Mouse (Mus musculus) stomach, embryonic 16.5 days (tissue): ENCODE results near the gene Lars2. TPM values are rescaled to one million over a fixed set of nuclear protein-coding genes. Genes with fewer than 3 reads are reported as not detected.
"Not testable (repeated sequence)": the region's sequence is repeated elsewhere in the genome, so short reads cannot be mapped to it uniquely, and the experiment has no call there.

Experiments used
- ATAC-seq: fragments of 200-750 bp; cut with Nextera tagmentation; 2 replicates; pipeline ENCODE4 v1.8.0; 2017; ENCODE audit warnings: moderate number of reproducible peaks, moderate TSS enrichment; ENCODE audit not compliant: insufficient read depth, low FRiP score
- H3K27ac ChIP-seq: fragments of 300-500 bp; sonication (generic); 2 replicates; pipeline ENCODE4 v1.5.1; 2014; ENCODE audit warnings: low read length
- H3K27me3 ChIP-seq: fragments of 300-500 bp; sonication (generic); 2 replicates; pipeline ENCODE4 v1.6.1; 2014; ENCODE audit warnings: low read length, control low read depth, mixed read lengths; ENCODE audit not compliant: control insufficient read depth, insufficient read depth
- H3K36me3 ChIP-seq: fragments of 300-500 bp; sonication (generic); 2 replicates; pipeline ENCODE4 v1.6.1; 2014; ENCODE audit warnings: low read length; ENCODE audit not compliant: control insufficient read depth, insufficient read depth
- H3K4me1 ChIP-seq: fragments of 300-500 bp; sonication (generic); 2 replicates; pipeline ENCODE4 v1.6.1; 2014; ENCODE audit warnings: low read length, control low read depth, mixed read lengths; ENCODE audit not compliant: control insufficient read depth, insufficient read depth
- H3K4me2 ChIP-seq: fragments of 300-500 bp; sonication (generic); 2 replicates; pipeline ENCODE4 v1.6.1; 2014; ENCODE audit warnings: low read depth, low read length, mixed read lengths
- H3K4me3 ChIP-seq: fragments of 300-500 bp; sonication (generic); replicated peaks from 2 replicates; pipeline ENCODE4 v1.5.1; 2014; ENCODE audit warnings: mild to moderate bottlenecking, low read length
- H3K9ac ChIP-seq: fragments of 300-500 bp; sonication (generic); 2 replicates; pipeline ENCODE4 v1.6.1; 2014; ENCODE audit warnings: low read length
- H3K9me3 ChIP-seq: fragments of 300-500 bp; sonication (generic); replicated peaks from 2 replicates; pipeline ENCODE4 v1.6.1; 2016; ENCODE audit warnings: low read length, control low read depth; ENCODE audit not compliant: control insufficient read depth
- WGBS: fragments of 180-500 bp; shearing (Covaris S2); extraction: QIAGEN DNeasy Blood & Tissue Kit; methylation state at CpG from one replicate; pipeline ENCODE4 v1.1.7; 2014; 5-methylcytosine and 5-hydroxymethylcytosine counted together
- polyA plus RNA-seq: library from polyadenylated mRNA; unstranded; fragments of >200 nt; fragmentation: Nextera tagmentation; extraction: Ambion mirVana; gene quantifications from 2 replicates; pipeline ENCODE4 v1.2.1, GENCODE M21; 2015

Gene Lars2
- 790 and 882 TPM in 2 replicates for polyA plus RNA-seq

DNA sequence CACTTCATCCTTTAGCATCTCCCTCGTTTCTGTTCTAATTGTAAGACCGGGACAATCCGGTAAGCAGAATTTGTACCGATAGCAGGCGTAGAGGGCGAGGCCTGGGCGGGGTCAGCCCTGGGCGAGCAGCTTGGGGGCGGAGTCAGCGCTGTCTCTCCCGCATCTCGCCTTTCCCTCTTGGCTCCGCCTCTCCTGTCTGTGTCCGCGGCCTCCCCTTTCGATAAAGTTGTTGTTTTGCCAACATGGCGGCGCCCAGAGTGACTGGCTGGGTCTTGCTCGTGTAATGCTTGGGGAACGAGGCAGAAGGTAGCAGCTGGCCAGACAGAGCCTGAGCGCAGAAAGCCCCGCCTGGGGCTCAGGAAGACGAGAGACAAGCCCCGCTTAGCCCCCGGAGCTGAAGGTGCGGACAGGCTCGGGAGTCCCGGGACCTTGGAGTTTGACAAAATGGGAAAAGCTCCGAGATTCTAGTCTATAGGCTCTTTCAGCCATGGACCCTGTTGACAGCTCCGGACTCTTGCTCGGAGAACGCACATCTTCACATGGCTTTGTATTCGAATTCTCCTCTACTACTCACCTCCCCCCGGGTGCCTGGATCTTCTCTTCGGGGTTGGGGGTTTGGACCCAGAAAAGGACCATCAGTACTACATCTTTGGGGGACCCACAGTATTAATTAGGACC lies at the start of gene Lars2:
TSS of gene Lars2 (plus strand) at position 220 of the 678 bp plus-strand sequence.
- Histone ChIP-seq H3K9me3 (no peaks in the 10 kb centered on the region), H3K4me1 (peaks cover 6% of the 10 kb centered on the region), H3K36me3 (no peaks in the 10 kb centered on the region), H3K4me2 (peak within 1 kb of the TSS; percentile 80), H3K27me3 (no peaks in the 10 kb centered on the region), H3K9ac (peak within 1 kb of the TSS; percentile 85), H3K4me3 (peak within 1 kb of the TSS; percentile 69), H3K27ac (peak within 1 kb of the TSS; percentile 88)
- ATAC-seq, result peak; percentile 98
- WGBS, result under 1% methylated on average over 35 of the region's 35 CpGs

- Histone ChIP-seq H3K27me3 (no peaks in the 10 kb centered on the region), H3K27ac (no peak overlapping the region), H3K9ac (no peak overlapping the region), H3K9me3 (no peaks in the 10 kb centered on the region), H3K4me2 (no peak overlapping the region), H3K36me3 (no peaks in the 10 kb centered on the region), H3K4me1 (no peaks in the 10 kb centered on the region), H3K4me3 (no peak overlapping the region)
- ATAC-seq, result no peak
Observed at GRCm38 (mm10) chr9:123326106-123326505, 40.6 kb upstream of the Lars2 start.

GRCm38 (mm10) chr9:123328336-123328735 lies 38.4 kb upstream of the Lars2 start:
- Histone ChIP-seq H3K36me3 (no peaks in the 10 kb centered on the region), H3K9ac (no peak overlapping the region), H3K9me3 (no peaks in the 10 kb centered on the region), H3K4me3 (no peak overlapping the region), H3K4me1 (no peaks in the 10 kb centered on the region), H3K27me3 (no peaks in the 10 kb centered on the region), H3K27ac (no peak overlapping the region), H3K4me2 (no peak overlapping the region)
- WGBS, result 84% methylated on average over 3 of the region's 3 CpGs
- ATAC-seq, result no peak

GRCm38 (mm10) chr9:123329831-123330230 lies 36.9 kb upstream of the Lars2 start:
- Histone ChIP-seq H3K27ac (no peak overlapping the region), H3K27me3 (no peaks in the 10 kb centered on the region; the same call in 1 of the 2 replicates), H3K4me3 (no peak overlapping the region), H3K9ac (no peak overlapping the region), H3K36me3 (no peaks in the 10 kb centered on the region), H3K9me3 (no peaks in the 10 kb centered on the region), H3K4me2 (no peak overlapping the region), H3K4me1 (no peaks in the 10 kb centered on the region)
- 87% methylated on average over 7 of the region's 7 CpGs for WGBS
- ATAC-seq, result no peak

DNA sequence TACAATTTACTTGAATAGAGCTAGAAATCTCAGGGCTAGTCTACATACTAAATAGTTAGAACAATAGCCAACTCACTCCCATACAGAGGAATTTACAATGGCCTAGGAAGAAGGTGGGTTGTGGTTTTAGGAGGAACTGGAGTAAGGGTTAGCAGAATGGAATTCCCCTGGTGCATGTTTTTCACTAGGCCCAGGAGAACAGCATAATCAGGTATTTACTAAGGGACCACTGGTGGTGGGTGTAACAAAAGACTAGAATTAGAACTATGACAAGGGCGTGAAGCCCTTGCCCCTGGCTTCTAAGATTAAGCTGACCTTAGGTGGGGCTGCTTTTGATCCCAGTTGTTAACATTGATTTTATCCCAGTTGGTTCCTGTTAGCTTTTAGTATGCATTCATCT lies 36.5 kb upstream of the Lars2 start:
- H3K9me3 ChIP-seq, H3K27ac ChIP-seq, ATAC-seq, H3K4me2 ChIP-seq, H3K36me3 ChIP-seq, H3K9ac ChIP-seq, H3K4me3 ChIP-seq, H3K27me3 ChIP-seq, H3K4me1 ChIP-seq: not testable (repeated sequence)
- 86% methylated on average over 1 of the region's 1 CpGs for WGBS

GRCm38 (mm10) chr9:123333479-123333878 lies 33.2 kb upstream of the Lars2 start:
- ATAC-seq, result no peak
- H3K4me2 ChIP-seq, result no peak overlapping the region

GRCm38 (mm10) chr9:123335044-123335670 lies 31.6 kb upstream of the Lars2 start:
- H3K9ac ChIP-seq, result no peak overlapping the region

More at GRCm38 (mm10) chr9:123333479-123333878, 33.2 kb upstream of the Lars2 start:
- H3K4me1 ChIP-seq, result no peaks in the 10 kb centered on the region
- H3K27ac ChIP-seq, result no peak overlapping the region
- H3K9ac ChIP-seq, result no peak overlapping the region
- no peaks in the 10 kb centered on the region; the same call in 1 of the 2 replicates for H3K27me3 ChIP-seq
- no peak overlapping the region for H3K4me3 ChIP-seq
- H3K9me3 ChIP-seq, result no peaks in the 10 kb centered on the region
- WGBS, result 89% methylated on average over 2 of the region's 2 CpGs
- no peaks in the 10 kb centered on the region for H3K36me3 ChIP-seq

DNA sequence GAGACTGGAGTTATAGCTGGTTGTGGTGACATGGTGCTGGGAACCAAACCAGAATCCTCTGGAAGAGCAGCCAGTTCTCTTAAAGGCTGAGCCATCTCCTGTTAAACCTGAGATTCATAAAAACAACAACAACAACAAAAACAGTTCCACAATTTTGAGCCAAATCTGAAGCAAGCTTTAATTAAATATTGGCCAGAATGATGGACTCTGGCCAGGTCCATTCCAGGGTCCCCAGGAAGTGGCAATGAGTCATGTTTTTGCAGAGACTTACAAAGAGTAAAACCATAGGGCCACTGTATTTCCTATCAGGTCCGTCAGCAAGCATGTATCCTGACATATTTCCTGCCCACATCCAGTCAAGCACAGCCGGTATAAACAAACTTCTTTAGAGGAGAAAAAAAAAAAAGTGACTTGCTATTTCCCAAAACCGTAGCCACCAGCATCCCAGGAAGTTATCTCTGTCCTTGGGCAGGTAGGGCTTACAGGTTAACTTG lies 27.0 kb upstream of the Lars2 start:
- no peak overlapping the region for H3K4me2 ChIP-seq

More at GRCm38 (mm10) chr9:123335044-123335670, 31.6 kb upstream of the Lars2 start:
- Histone ChIP-seq H3K27ac (no peak overlapping the region), H3K27me3 (no peaks in the 10 kb centered on the region; the same call in 1 of the 2 replicates), H3K4me3 (no peak overlapping the region), H3K36me3 (no peaks in the 10 kb centered on the region), H3K9me3 (no peaks in the 10 kb centered on the region), H3K4me1 (no peaks in the 10 kb centered on the region), H3K4me2 (no peak overlapping the region)
- 48% methylated on average over 5 of the region's 5 CpGs for WGBS
- no peak for ATAC-seq

DNA sequence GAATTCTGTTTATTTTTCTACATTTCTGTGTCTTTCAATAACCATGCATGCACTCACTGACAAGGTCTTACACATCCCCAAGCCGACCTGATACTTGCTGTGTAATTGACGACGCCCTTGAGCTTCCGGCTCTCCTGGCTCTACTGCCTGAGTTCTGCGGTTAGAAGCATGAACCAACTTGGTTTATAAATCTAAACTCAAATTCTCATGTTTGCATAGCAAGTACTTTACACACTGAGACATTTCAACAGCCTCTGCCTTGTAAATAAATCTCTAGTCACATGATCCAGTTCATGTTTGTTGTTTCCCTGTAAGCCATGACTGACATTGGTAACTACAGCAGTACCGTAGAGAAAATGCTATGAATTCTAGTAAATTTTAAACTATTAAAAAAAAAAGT lies 25.5 kb upstream of the Lars2 start:
- Histone ChIP-seq H3K9me3 (no peaks in the 10 kb centered on the region), H3K4me1 (no peaks in the 10 kb centered on the region), H3K4me2 (no peak overlapping the region), H3K4me3 (no peak overlapping the region), H3K36me3 (no peaks in the 10 kb centered on the region), H3K9ac (no peak overlapping the region), H3K27ac (no peak overlapping the region), H3K27me3 (no peaks in the 10 kb centered on the region)
- no peak; the same call in 1 of the 2 replicates for ATAC-seq
- 41% methylated on average over 6 of the region's 6 CpGs for WGBS

More for the DNA sequence above, 27.0 kb upstream of the Lars2 start:
- 38% methylated on average over 3 of the region's 3 CpGs for WGBS
- Histone ChIP-seq H3K27me3 (no peaks in the 10 kb centered on the region), H3K27ac (no peak overlapping the region), H3K36me3 (no peaks in the 10 kb centered on the region), H3K4me3 (no peak overlapping the region), H3K4me1 (no peaks in the 10 kb centered on the region), H3K9ac (no peak overlapping the region), H3K9me3 (no peaks in the 10 kb centered on the region)
- ATAC-seq, result no peak
